Mouse (Mus musculus) limb, embryonic 14.5 days (tissue): Measurements from ENCODE around the gene Fam172a. TPM values are rescaled to one million over a fixed set of nuclear protein-coding genes. Genes with fewer than 3 reads are reported as not detected.
"Not testable (repeated sequence)": the region's sequence is repeated elsewhere in the genome, so short reads cannot be mapped to it uniquely, and the experiment has no call there.

Experiments used
- ATAC-seq: fragments of 200-750 bp; cut with Nextera tagmentation; 2 replicates; pipeline ENCODE4 v1.8.0; 2017; ENCODE audit warnings: low read depth, moderate number of reproducible peaks, moderate TSS enrichment; ENCODE audit not compliant: low FRiP score
- DNase-seq: peaks from one replicate; pipeline ENCODE4 v3.0.0-alpha.2; 2015; ENCODE audit warnings: low spot score
- H3K27ac ChIP-seq: fragments of 300-500 bp; sonication (generic); replicated peaks from 2 replicates; pipeline ENCODE4 v1.5.1; 2014; ENCODE audit warnings: low read depth, mild to moderate bottlenecking, low read length, moderate library complexity, mixed read lengths
- H3K27me3 ChIP-seq: fragments of 300-500 bp; sonication (generic); 2 replicates; pipeline ENCODE4 v1.6.1; 2014; ENCODE audit warnings: low read length, mixed read lengths; ENCODE audit not compliant: control insufficient read depth, insufficient read depth
- H3K36me3 ChIP-seq: fragments of 300-500 bp; sonication (generic); 2 replicates; pipeline ENCODE4 v1.6.1; 2014; ENCODE audit warnings: mild to moderate bottlenecking, low read length, moderate library complexity, mixed read lengths; ENCODE audit not compliant: control insufficient read depth, insufficient read depth
- H3K4me1 ChIP-seq: fragments of 300-500 bp; sonication (generic); 2 replicates; pipeline ENCODE4 v1.6.1; 2014; ENCODE audit warnings: antibody characterized with exemption, low read length, mixed read lengths; ENCODE audit not compliant: control insufficient read depth, insufficient read depth
- H3K4me2 ChIP-seq: fragments of 300-500 bp; sonication (generic); replicated peaks from 2 replicates; pipeline ENCODE4 v1.6.1; 2014; ENCODE audit warnings: low read depth, mild to moderate bottlenecking, low read length, moderate library complexity; ENCODE audit not compliant: severe bottlenecking
- H3K4me3 ChIP-seq: fragments of 300-500 bp; sonication (generic); replicated peaks from 2 replicates; pipeline ENCODE4 v1.5.1; 2014; ENCODE audit warnings: low read length
- H3K9ac ChIP-seq: fragments of 300-500 bp; sonication (generic); 2 replicates; pipeline ENCODE4 v1.6.1; 2014; ENCODE audit warnings: mild to moderate bottlenecking, low read depth, low read length, moderate library complexity; ENCODE audit not compliant: severe bottlenecking
- H3K9me3 ChIP-seq: fragments of 300-500 bp; sonication (generic); 2 replicates; pipeline ENCODE4 v1.6.1; 2016; ENCODE audit warnings: low read length; ENCODE audit not compliant: control insufficient read depth
- POLR2A ChIP-seq: fragments of 200-500 bp; IDR thresholded peaks from 2 replicates; pipeline ENCODE4 v1.8.0; 2012; ENCODE audit warnings: inconsistent platforms, mild to moderate bottlenecking, moderate library complexity, borderline replicate concordance; ENCODE audit not compliant: insufficient read depth, insufficient read length; ENCODE audit errors: extremely low read depth
- WGBS: fragments of 180-500 bp; shearing (Covaris S2); extraction: QIAGEN DNeasy Blood & Tissue Kit; methylation state at CpG from one replicate; pipeline ENCODE4 v1.1.7; 2014; 5-methylcytosine and 5-hydroxymethylcytosine counted together
- polyA plus RNA-seq, 2 experiments: library from polyadenylated mRNA; depleted of rRNA in 1 of 2; stranded (reverse) in 1 of 2; unstranded in 1 of 2; fragments of >200 nt; fragmentation: Nextera tagmentation in 1 of 2; extraction: Ambion mirVana in 1 of 2; gene quantifications; 2 replicates each; pipeline versions ENCODE4 v1.2.1 to v1.2.3; 2012 to 2014

Fam172a gene
- polyA plus RNA-seq (2012; rRNA removed) (11.5 and 11.8 TPM in 2 replicates), polyA plus RNA-seq (2014; fragmentation: Nextera tagmentation; extraction: Ambion mirVana) (32.2 and 40.6 TPM in 2 replicates)

GRCm38 (mm10) chr13:77701733-77702132, at the start of gene Fam172a:
Gene Fam172a (plus strand): TSS chr13:77702033.
- H3K27ac ChIP-seq, H3K4me1 ChIP-seq, H3K4me2 ChIP-seq, H3K36me3 ChIP-seq, ATAC-seq, H3K4me3 ChIP-seq, H3K27me3 ChIP-seq, DNase-seq, H3K9me3 ChIP-seq, H3K9ac ChIP-seq: not testable (repeated sequence)
- no CpG with 5 or more reads among the region's 6 CpGs for WGBS

GRCm38 (mm10) chr13:77688651-77689050, 13.2 kb upstream of the Fam172a start:
- Histone ChIP-seq H3K36me3 (no peaks in the 10 kb centered on the region), H3K4me3 (no peak overlapping the region), H3K4me1 (no peaks in the 10 kb centered on the region), H3K27ac (no peak overlapping the region), H3K9ac (no peak overlapping the region), H3K9me3 (no peaks in the 10 kb centered on the region), H3K27me3 (no peaks in the 10 kb centered on the region), H3K4me2 (no peak overlapping the region)
- DNase-seq (no peak), ATAC-seq (no peak)
- 20% methylated on average over 2 of the region's 2 CpGs for whole genome bisulfite sequencing
- TF ChIP-seq POLR2A: no peak

DNA sequence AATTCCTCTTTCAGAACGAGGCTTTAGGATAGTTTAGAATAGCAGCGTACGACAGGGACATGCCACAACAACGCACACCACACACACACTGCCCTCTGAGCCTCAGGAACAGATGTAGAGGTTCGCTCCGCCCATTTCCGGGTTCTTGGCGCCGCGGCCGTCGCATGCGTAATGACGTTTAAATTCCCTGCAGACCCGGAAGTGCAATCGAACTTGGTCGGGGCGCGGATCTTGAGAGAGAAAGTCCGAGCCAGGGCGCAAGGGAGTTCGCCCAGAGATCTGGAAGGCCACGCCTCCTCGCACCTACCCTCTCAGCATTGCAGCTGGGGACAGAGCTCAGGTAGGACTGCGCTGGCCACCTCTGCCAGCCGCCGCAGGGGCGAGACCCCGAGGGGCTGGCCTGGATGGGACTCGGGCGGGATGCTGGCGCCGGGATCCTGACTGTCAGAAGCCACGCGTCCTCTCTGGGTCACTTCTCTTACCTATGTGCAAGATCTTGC, 6.7 kb downstream of the Fam172a start:
- peaks cover 7% of the 10 kb centered on the region for H3K4me1 ChIP-seq
- no peaks in the 10 kb centered on the region for H3K27me3 ChIP-seq
- H3K9ac ChIP-seq: peak overlapping the region; percentile 83
- 2% methylated on average over 35 of the region's 35 CpGs for WGBS
- H3K9me3 ChIP-seq: no peaks in the 10 kb centered on the region
- DNase-seq (peak; percentile 93), ATAC-seq (peak; percentile 97)
- 0 out of 2 replicates have a peak overlapping the region, but pooled peaks have one; percentile 43 for H3K27ac ChIP-seq
- H3K36me3 ChIP-seq: no peaks in the 10 kb centered on the region
- 0 out of 2 replicates have a peak, but pooled peaks have one; percentile 31 for TF ChIP-seq POLR2A
- peak overlapping the region; percentile 94 for H3K4me3 ChIP-seq
- H3K4me2 ChIP-seq: peak overlapping the region; percentile 79

DNA sequence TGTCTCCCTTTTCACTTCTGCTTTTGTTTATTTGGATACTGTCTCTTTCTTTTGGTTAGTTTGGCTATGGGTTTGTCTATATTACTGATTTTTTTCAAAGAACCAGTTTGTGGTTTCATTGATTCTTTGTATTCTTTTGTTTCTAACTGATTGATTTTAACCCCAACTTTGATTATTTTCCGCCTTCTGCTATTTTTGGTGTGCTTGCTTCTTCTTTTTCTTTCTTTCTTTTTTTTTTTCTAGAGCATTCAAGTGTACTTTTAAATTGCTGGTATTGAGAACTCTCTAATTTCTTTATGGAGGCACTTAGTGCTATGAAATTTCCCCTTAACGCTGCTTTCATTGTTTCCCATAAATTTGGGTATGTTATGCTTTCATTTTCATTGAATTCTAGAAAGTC, 15.7 kb downstream of the Fam172a start:
- no peaks in the 10 kb centered on the region for H3K9me3 ChIP-seq
- no peaks in the 10 kb centered on the region for H3K27me3 ChIP-seq
- no peak for TF ChIP-seq POLR2A
- 78% methylated on average over 2 of the region's 2 CpGs for WGBS
- no peaks in the 10 kb centered on the region for H3K36me3 ChIP-seq
- H3K4me1 ChIP-seq: no peaks in the 10 kb centered on the region
- H3K9ac ChIP-seq: no peak overlapping the region
- H3K4me2 ChIP-seq: no peak overlapping the region
- H3K4me3 ChIP-seq: no peak overlapping the region
- ATAC-seq: no peak
- no peak overlapping the region for H3K27ac ChIP-seq
- DNase-seq: no peak

- Histone ChIP-seq H3K4me2 (no peak overlapping the region), H3K27ac (no peak overlapping the region), H3K9ac (no peak overlapping the region), H3K27me3 (no peaks in the 10 kb centered on the region), H3K4me3 (no peak overlapping the region), H3K4me1 (no peaks in the 10 kb centered on the region), H3K36me3 (no peaks in the 10 kb centered on the region), H3K9me3 (no peaks in the 10 kb centered on the region)
- no peak for TF ChIP-seq POLR2A
- ATAC-seq (no peak), DNase-seq (no peak)
Observed at GRCm38 (mm10) chr13:77742822-77743221, 41.0 kb downstream of the Fam172a start.

DNA sequence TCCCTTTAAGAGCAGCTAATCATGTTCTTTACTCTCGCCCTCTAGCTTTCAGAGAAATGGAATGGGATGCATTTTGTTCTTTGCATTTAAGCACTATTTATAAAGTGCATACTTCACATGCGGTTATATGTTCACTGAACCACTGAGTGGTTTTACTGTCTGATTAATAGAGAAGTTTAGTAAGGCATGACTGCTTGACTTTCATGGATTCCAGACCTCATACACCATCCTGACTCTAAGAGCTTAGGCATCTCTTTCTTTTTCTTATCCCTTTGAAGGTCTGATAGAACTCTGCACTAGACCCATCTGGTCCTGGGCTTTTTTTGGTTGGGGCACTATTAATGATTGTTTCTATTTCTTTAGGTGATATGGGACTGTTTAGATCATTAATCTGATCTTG, 75.8 kb downstream of the Fam172a start:
- no peak for ATAC-seq
- H3K36me3 ChIP-seq: no peaks in the 10 kb centered on the region
- no peaks in the 10 kb centered on the region for H3K27me3 ChIP-seq
- no peaks in the 10 kb centered on the region; the same call in 1 of the 2 replicates for H3K9me3 ChIP-seq
- WGBS: 65% methylated on average over 2 of the region's 2 CpGs
- no peak overlapping the region for H3K27ac ChIP-seq
- no peak overlapping the region for H3K9ac ChIP-seq
- no peak overlapping the region for H3K4me3 ChIP-seq
- no peak overlapping the region for H3K4me2 ChIP-seq
- H3K4me1 ChIP-seq: no peaks in the 10 kb centered on the region
- no peak for TF ChIP-seq POLR2A
- no peak for DNase-seq

DNA sequence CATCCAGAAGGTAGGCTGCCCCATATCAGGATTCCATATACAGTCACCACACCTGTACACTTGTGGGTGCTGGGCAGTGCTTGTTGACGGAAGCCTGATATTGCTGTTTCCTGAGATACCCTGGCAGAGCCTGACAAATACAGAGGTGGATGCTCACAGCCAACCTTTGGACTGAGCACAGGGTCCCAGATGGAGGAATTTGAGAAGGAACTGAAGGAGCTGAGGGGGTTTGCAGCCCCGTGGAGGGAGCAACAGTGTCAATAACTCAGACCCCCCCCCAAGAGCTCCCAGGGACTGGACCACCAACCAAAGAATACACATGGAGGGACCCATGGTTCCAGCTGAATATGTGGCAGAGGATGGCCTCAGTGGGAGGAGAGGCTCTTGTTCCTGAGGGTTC, 105.5 kb downstream of the Fam172a start:
- not testable (repeated sequence) for H3K4me3 ChIP-seq, DNase-seq, H3K27me3 ChIP-seq, H3K4me2 ChIP-seq, H3K9me3 ChIP-seq, H3K36me3 ChIP-seq, H3K9ac ChIP-seq, H3K4me1 ChIP-seq, ATAC-seq, H3K27ac ChIP-seq
- 85% methylated on average over 2 of the region's 2 CpGs for WGBS
